8 mouse cellular contexts compared by ENCODE assay signal in the genomic region with DNA sequence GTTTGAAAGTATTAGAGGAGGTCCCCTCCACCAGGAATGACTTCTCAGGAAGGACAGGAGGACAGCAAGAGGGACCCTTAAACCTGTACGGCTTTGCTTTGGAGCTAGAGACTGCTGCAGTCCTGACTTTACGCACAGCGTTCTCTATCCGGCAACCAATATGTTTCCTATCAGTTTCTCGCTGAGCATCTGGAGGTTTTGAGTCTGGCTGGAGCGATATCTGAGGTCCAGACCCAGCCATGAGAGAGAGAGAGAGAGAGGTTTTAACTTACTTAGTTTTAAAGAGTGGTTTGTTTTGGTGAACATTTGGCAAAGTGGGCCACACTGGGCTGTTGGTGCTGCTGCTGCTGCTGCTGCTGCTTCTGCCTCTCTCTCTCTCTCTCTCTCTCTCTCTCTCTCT. TPM values are rescaled to one million over a fixed set of nuclear protein-coding genes. Genes with fewer than 3 reads are reported as not detected.
DNase-seq lines count a peak whose midpoint lies in the region; ATAC-seq lines count a peak whose summit lies in the region.

No protein-coding gene starts in this region.

- H3K36me3 ChIP-seq in heart, embryonic 13.5 days, result no peaks in the 10 kb centered on the region
- no peaks in the 10 kb centered on the region for H3K36me3 ChIP-seq in forebrain, embryonic 12.5 days (replicated peaks)
- no peaks in the 10 kb centered on the region for H3K36me3 ChIP-seq in midbrain, embryonic 11.5 days (ENCODE audit: control insufficient read depth, insufficient read depth, low read length)

- peak overlapping the region; percentile 31 for H3K4me3 ChIP-seq in heart, embryonic 13.5 days
- peak overlapping the region; percentile 17 for H3K4me3 ChIP-seq in forebrain, embryonic 12.5 days (replicated peaks)
- H3K4me3 ChIP-seq in midbrain, embryonic 11.5 days (ENCODE audit: low read depth, low read length), result peak overlapping the region; percentile 15

- ATAC-seq in heart, embryonic 13.5 days (ENCODE audit: extremely low read depth, insufficient number of reproducible peaks, low FRiP score, low TSS enrichment), result no peak
- ATAC-seq in forebrain, embryonic 12.5 days (ENCODE audit: low FRiP score), result no peak
- no peak for ATAC-seq in midbrain, embryonic 11.5 days (ENCODE audit: low FRiP score)

- peak overlapping the region; percentile 94 for H3K4me2 ChIP-seq in heart, embryonic 13.5 days
- peak overlapping the region; percentile 44 for H3K4me2 ChIP-seq in forebrain, embryonic 12.5 days
- H3K4me2 ChIP-seq in midbrain, embryonic 11.5 days, result peak overlapping the region; percentile 75

- peak overlapping the region; percentile 74 for H3K27ac ChIP-seq in heart, embryonic 13.5 days (replicated peaks)
- peak overlapping the region; percentile 65 for H3K27ac ChIP-seq in forebrain, embryonic 12.5 days
- H3K27ac ChIP-seq in midbrain, embryonic 11.5 days (ENCODE audit: low read depth, low read length), result peak overlapping the region; percentile 10; the same call in 1 of the 2 replicates

- H3K27me3 ChIP-seq in heart, embryonic 13.5 days (replicated peaks), result no peaks in the 10 kb centered on the region
- H3K27me3 ChIP-seq in forebrain, embryonic 12.5 days, result peaks cover 6% of the 10 kb centered on the region; the same call in 1 of the 2 replicates
- no peaks in the 10 kb centered on the region for H3K27me3 ChIP-seq in midbrain, embryonic 11.5 days (ENCODE audit: control insufficient read depth, insufficient read depth, low read length)

- no peaks in the 10 kb centered on the region for H3K9me3 ChIP-seq in heart, embryonic 13.5 days
- no peaks in the 10 kb centered on the region for H3K9me3 ChIP-seq in forebrain, embryonic 12.5 days
- no peaks in the 10 kb centered on the region for H3K9me3 ChIP-seq in midbrain, embryonic 11.5 days (ENCODE audit: control insufficient read depth, low read length)

- 12% methylated on average over 6 of the region's 6 CpGs for WGBS in heart, embryonic 13.5 days
- 16% methylated on average over 6 of the region's 6 CpGs for WGBS in forebrain, embryonic 12.5 days
- WGBS in midbrain, embryonic 11.5 days, result 31% methylated on average over 6 of the region's 6 CpGs

- H3K9ac ChIP-seq in heart, embryonic 13.5 days, result peak overlapping the region; percentile 72
- peak overlapping the region; percentile 8; the same call in 1 of the 2 replicates for H3K9ac ChIP-seq in forebrain, embryonic 12.5 days
- H3K9ac ChIP-seq in midbrain, embryonic 11.5 days (ENCODE audit: low read length), result peak overlapping the region; percentile 39; the same call in 1 of the 2 replicates

- peaks cover 90% of the 10 kb centered on the region for H3K4me1 ChIP-seq in heart, embryonic 13.5 days
- H3K4me1 ChIP-seq in forebrain, embryonic 12.5 days, result peaks cover 92% of the 10 kb centered on the region
- peaks cover 62% of the 10 kb centered on the region for H3K4me1 ChIP-seq in midbrain, embryonic 11.5 days (ENCODE audit: control insufficient read depth, insufficient read depth, low read length)

- DNase-seq in heart, adult 11 months, result no peak
- peak; percentile 81 for DNase-seq in Muller cell, postnatal 12 days (ENCODE audit: inconsistent ontology term)
- peak; percentile 91 for DNase-seq in midbrain, embryonic 11.5 days (ENCODE audit: low spot score, missing footprints)
- no peak for DNase-seq in adrenal gland, postnatal 25 days
- no peak for DNase-seq in adrenal gland, adult 18-20 months (ENCODE audit: low spot score in 2 of 2)
- DNase-seq in B cell, adult 2 months, result no peak

RNA-seq across cellular contexts. Expression of a gene that starts 7.2 kb away (rescaled TPM):
- 42.6 and 43.8 TPM in 2 replicates for polyA plus RNA-seq in heart, embryonic 13.5 days (2015; fragmentation: Nextera tagmentation; extraction: Ambion mirVana)
- 212 and 220 TPM in 2 replicates for polyA plus RNA-seq in forebrain, embryonic 12.5 days (2016; fragmentation: Nextera tagmentation; extraction: Ambion mirVana)
- polyA plus RNA-seq in midbrain, embryonic 11.5 days (2014; fragmentation: Nextera tagmentation; extraction: Ambion mirVana), result 379 and 401 TPM in 2 replicates
- 27.5 and 33.3 TPM in 2 replicates for total RNA-seq in adrenal gland, postnatal 25 days (2021)
- 10 to 100 TPM; 16.0 to 17.3 TPM for total RNA-seq in adrenal gland, adult 18-20 months (2021)

Comparison
In these comparisons a context has a peak if more than half of its experiments do, and no peak if none do; other contexts are left out.
1. H3K27ac ChIP-seq: peak in every context shown above with its lines; median percentile 74 in heart, embryonic 13.5 days; 65 in forebrain, embryonic 12.5 days; 10 in midbrain, embryonic 11.5 days.
2. H3K4me2 ChIP-seq: peak in every context shown above with its lines; median percentile 94 in heart, embryonic 13.5 days; 75 in midbrain, embryonic 11.5 days; 44 in forebrain, embryonic 12.5 days.
3. H3K9ac ChIP-seq: peak in every context shown above with its lines; median percentile 72 in heart, embryonic 13.5 days; 39 in midbrain, embryonic 11.5 days; 8 in forebrain, embryonic 12.5 days.
4. DNase-seq: peak in Muller cell, postnatal 12 days (single experiment) and midbrain, embryonic 11.5 days (single experiment); none in heart, adult 11 months (single experiment), adrenal gland, postnatal 25 days (single experiment), adrenal gland, adult 18-20 months (0 of 2) and B cell, adult 2 months (0 of 2).
5. Peak in every context shown above with its lines, with median percentiles within 50 percentile points of each other: H3K4me3 ChIP-seq.